Mouse (Mus musculus) lung, postnatal 0 days (tissue): ENCODE measurements around the gene Uba5. TPM values are rescaled to one million over a fixed set of nuclear protein-coding genes. Genes with fewer than 3 reads are reported as not detected.

Experiments
- ATAC-seq: fragments of 200-750 bp; cut with Nextera tagmentation; 2 replicates; pipeline ENCODE4 v1.8.0; 2017; ENCODE audit warnings: moderate library complexity
- DNase-seq: peaks from one replicate; pipeline ENCODE4 v3.0.0-alpha.2; 2016; ENCODE audit warnings: low spot score
- H3K27ac ChIP-seq: fragments of 300-500 bp; sonication (generic); 2 replicates; pipeline ENCODE4 v1.5.1; 2014; ENCODE audit warnings: antibody characterized with exemption, mild to moderate bottlenecking, low read length, mixed read lengths
- H3K27me3 ChIP-seq: fragments of 300-500 bp; sonication (generic); replicated peaks from 2 replicates; pipeline ENCODE4 v1.6.1; 2014; ENCODE audit warnings: low read length, mixed read lengths; ENCODE audit not compliant: insufficient read depth
- H3K36me3 ChIP-seq: fragments of 300-500 bp; sonication (generic); 2 replicates; pipeline ENCODE4 v1.6.1; 2014; ENCODE audit warnings: low read length, mixed read lengths; ENCODE audit not compliant: insufficient read depth
- H3K4me1 ChIP-seq: fragments of 300-500 bp; sonication (generic); 2 replicates; pipeline ENCODE4 v1.6.1; 2014; ENCODE audit warnings: antibody characterized with exemption, low read depth, low read length, mixed read lengths; ENCODE audit not compliant: insufficient read depth
- H3K4me2 ChIP-seq: fragments of 300-500 bp; sonication (generic); replicated peaks from 2 replicates; pipeline ENCODE4 v1.6.1; 2014; ENCODE audit warnings: low read depth, mild to moderate bottlenecking, low read length, moderate library complexity, mixed read lengths
- H3K4me3 ChIP-seq: fragments of 300-500 bp; sonication (generic); 2 replicates; pipeline ENCODE4 v1.5.1; 2014; ENCODE audit warnings: low read depth, low read length
- H3K9ac ChIP-seq: fragments of 300-500 bp; sonication (generic); replicated peaks from 2 replicates; pipeline ENCODE4 v1.6.1; 2014; ENCODE audit warnings: low read depth, mild to moderate bottlenecking
- H3K9me3 ChIP-seq: fragments of 300-500 bp; sonication (generic); 2 replicates; pipeline ENCODE4 v1.6.1; 2016; ENCODE audit warnings: low read length, mixed read lengths
- CTCF ChIP-seq: IDR thresholded peaks from 2 replicates; pipeline ENCODE4 v1.5.1; 2016; ENCODE audit warnings: antibody characterized with exemption, mild to moderate bottlenecking
- EP300 ChIP-seq: IDR thresholded peaks from 2 replicates; pipeline ENCODE4 v1.6.1; 2016; ENCODE audit warnings: antibody characterized with exemption, mild to moderate bottlenecking, control low read depth
- WGBS: fragments of 180-500 bp; shearing (Covaris S2); extraction: QIAGEN DNeasy Blood & Tissue Kit; methylation state at CpG from one replicate; pipeline ENCODE4 v1.1.7; 2014; 5-methylcytosine and 5-hydroxymethylcytosine counted together
- polyA plus RNA-seq: library from polyadenylated mRNA; unstranded; fragments of >200 nt; fragmentation: Nextera tagmentation; extraction: Ambion mirVana; gene quantifications from 2 replicates; pipeline ENCODE4 v1.2.1, GENCODE M21; 2015

Uba5 gene
- 36.8 and 42.1 TPM in 2 replicates for polyA plus RNA-seq

- ATAC-seq (peak; percentile 74), DNase-seq (peak; percentile 84)
- no peak for TF ChIP-seq EP300
- no peak for TF ChIP-seq CTCF
Observed at GRCm38 (mm10) chr9:104062430-104063243, at the start of gene Uba5. TSS of gene Uba5 (minus strand) at chr9:104063134.

GRCm38 (mm10) chr9:104109151-104109550 lies 46.2 kb upstream of the Uba5 start:
- TF ChIP-seq EP300 (no peak), CTCF (no peak)
- H3K27me3 ChIP-seq: no peaks in the 10 kb centered on the region
- no peak overlapping the region for H3K9ac ChIP-seq
- no peaks in the 10 kb centered on the region for H3K4me1 ChIP-seq
- DNase-seq: no peak
- no peak for ATAC-seq
- H3K27ac ChIP-seq: no peak overlapping the region
- no peaks in the 10 kb centered on the region for H3K36me3 ChIP-seq
- H3K9me3 ChIP-seq: 0 out of 2 replicates have a peak, but pooled peaks cover 2% of the 10 kb centered on the region
- no peak overlapping the region for H3K4me2 ChIP-seq
- WGBS: 89% methylated on average over 5 of the region's 5 CpGs
- no peak overlapping the region for H3K4me3 ChIP-seq

More at GRCm38 (mm10) chr9:104062430-104063243, at the start of gene Uba5:
- Histone ChIP-seq H3K27ac (peak within 1 kb of the TSS; percentile 74), H3K4me1 (peaks cover 3% of the 10 kb centered on the region; the same call in 1 of the 2 replicates), H3K9me3 (no peaks in the 10 kb centered on the region), H3K4me2 (peak within 1 kb of the TSS; percentile 94), H3K27me3 (no peaks in the 10 kb centered on the region), H3K9ac (peak within 1 kb of the TSS; percentile 81), H3K4me3 (peak within 1 kb of the TSS; percentile 84), H3K36me3 (peaks cover 4% of the 10 kb centered on the region; the same call in 1 of the 2 replicates)
- WGBS: under 1% methylated on average over 50 of the region's 59 CpGs

GRCm38 (mm10) chr9:104108571-104109143 lies 45.7 kb upstream of the Uba5 start:
- H3K4me2 ChIP-seq: no peak overlapping the region
- no peak overlapping the region for H3K27ac ChIP-seq
- 70% methylated on average over 2 of the region's 2 CpGs for WGBS
- DNase-seq: no peak
- ATAC-seq: no peak
- 0 out of 2 replicates have a peak, but pooled peaks cover 2% of the 10 kb centered on the region for H3K9me3 ChIP-seq
- no peaks in the 10 kb centered on the region for H3K27me3 ChIP-seq
- TF ChIP-seq EP300: no peak
- TF ChIP-seq CTCF: no peak
- H3K36me3 ChIP-seq: no peaks in the 10 kb centered on the region
- H3K4me1 ChIP-seq: no peaks in the 10 kb centered on the region
- H3K9ac ChIP-seq: no peak overlapping the region
- no peak overlapping the region for H3K4me3 ChIP-seq

GRCm38 (mm10) chr9:104107482-104107881 lies 44.5 kb upstream of the Uba5 start:
- DNase-seq (no peak), ATAC-seq (no peak)
- H3K9ac ChIP-seq: no peak overlapping the region
- no peaks in the 10 kb centered on the region for H3K27me3 ChIP-seq
- 0 out of 2 replicates have a peak, but pooled peaks cover 2% of the 10 kb centered on the region for H3K9me3 ChIP-seq
- 39% methylated on average over 6 of the region's 6 CpGs for WGBS
- no peak overlapping the region for H3K4me2 ChIP-seq
- TF ChIP-seq CTCF: no peak
- no peak for TF ChIP-seq EP300
- H3K36me3 ChIP-seq: no peaks in the 10 kb centered on the region
- no peak overlapping the region for H3K4me3 ChIP-seq
- H3K4me1 ChIP-seq: no peaks in the 10 kb centered on the region
- H3K27ac ChIP-seq: no peak overlapping the region

DNA sequence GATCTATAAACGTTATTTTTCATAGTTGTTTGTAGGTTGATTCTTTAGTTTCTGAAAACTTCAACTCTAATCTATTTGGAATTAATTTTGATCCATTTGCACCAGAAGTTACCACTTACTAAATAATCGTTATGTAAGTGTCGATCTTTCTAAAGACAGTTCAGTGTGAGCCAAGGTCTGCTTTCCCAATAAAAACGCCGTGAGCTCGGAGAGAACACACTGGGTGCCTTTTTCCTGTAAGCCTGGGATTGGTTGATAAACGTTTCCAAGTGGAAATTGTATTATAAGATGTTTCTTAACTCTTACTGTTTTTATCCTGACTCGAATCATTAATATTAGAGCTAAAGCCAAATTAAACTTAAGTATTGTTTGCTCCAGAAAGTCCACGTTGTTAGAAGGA lies 44.0 kb upstream of the Uba5 start:
- 60% methylated on average over 9 of the region's 9 CpGs for WGBS
- H3K9me3 ChIP-seq: 0 out of 2 replicates have a peak, but pooled peaks cover 2% of the 10 kb centered on the region
- H3K36me3 ChIP-seq: no peaks in the 10 kb centered on the region
- no peak for DNase-seq
- no peak overlapping the region for H3K4me3 ChIP-seq
- no peaks in the 10 kb centered on the region for H3K4me1 ChIP-seq
- no peak overlapping the region for H3K4me2 ChIP-seq
- no peak overlapping the region for H3K9ac ChIP-seq
- TF ChIP-seq EP300 (no peak), CTCF (no peak)
- ATAC-seq: no peak
- H3K27ac ChIP-seq: no peak overlapping the region
- H3K27me3 ChIP-seq: no peaks in the 10 kb centered on the region

DNA sequence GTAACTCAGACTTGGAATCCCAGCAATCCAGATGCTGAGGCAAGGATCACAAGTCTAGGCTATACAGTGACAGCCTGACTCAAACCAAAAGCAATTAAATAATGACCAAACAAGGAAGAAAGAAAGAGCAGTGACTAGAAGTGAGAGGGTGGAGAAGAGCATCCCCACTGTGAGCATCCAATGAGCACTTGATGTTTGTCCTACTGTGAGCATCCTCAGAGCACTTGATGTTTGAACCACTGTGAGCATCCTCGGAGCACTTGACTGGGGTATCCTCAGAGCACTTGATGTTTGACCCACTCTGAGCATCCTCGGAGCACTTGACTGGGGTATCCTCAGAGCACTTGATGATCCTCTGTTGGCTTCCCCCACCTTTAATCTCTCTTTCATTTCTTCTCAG lies 42.1 kb upstream of the Uba5 start:
- H3K27ac ChIP-seq: no peak overlapping the region
- H3K4me1 ChIP-seq: no peaks in the 10 kb centered on the region
- H3K4me3 ChIP-seq: no peak overlapping the region
- H3K4me2 ChIP-seq: no peak overlapping the region
- ATAC-seq (no peak), DNase-seq (no peak)
- 72% methylated on average over 2 of the region's 2 CpGs for WGBS
- TF ChIP-seq CTCF: no peak
- no peak for TF ChIP-seq EP300
- no peaks in the 10 kb centered on the region for H3K36me3 ChIP-seq
- H3K27me3 ChIP-seq: no peaks in the 10 kb centered on the region
- no peaks in the 10 kb centered on the region for H3K9me3 ChIP-seq
- H3K9ac ChIP-seq: no peak overlapping the region
